Mouse (Mus musculus): ENCODE measurements around the gene Dkk2.

Dkk2 gene

GRCm38 (mm10) chr3:132122581-132122980, 37.5 kb downstream of the Dkk2 start:
- DNase-seq (ENCODE audit: low read depth, low spot score), result no peak

GRCm38 (mm10) chr3:132125227-132125740, 40.2 kb downstream of the Dkk2 start:
- DNase-seq (ENCODE audit: low read depth, low spot score), result no peak

- no peak for DNase-seq (ENCODE audit: low read depth, low spot score)
Observed at GRCm38 (mm10) chr3:132129730-132130274, 44.7 kb downstream of the Dkk2 start.

GRCm38 (mm10) chr3:132130781-132131180, 45.7 kb downstream of the Dkk2 start:
- no peak for DNase-seq (ENCODE audit: low read depth, low spot score)

- DNase-seq (ENCODE audit: low read depth, low spot score), result no peak
Observed at GRCm38 (mm10) chr3:132131939-132132338, 46.8 kb downstream of the Dkk2 start.

- no peak for DNase-seq (ENCODE audit: low read depth, low spot score)
Observed at GRCm38 (mm10) chr3:132134502-132134901, 49.4 kb downstream of the Dkk2 start.

GRCm38 (mm10) chr3:132137802-132138378, 52.8 kb downstream of the Dkk2 start:
- no peak for DNase-seq (ENCODE audit: low read depth, low spot score)

GRCm38 (mm10) chr3:132141031-132141430, 55.9 kb downstream of the Dkk2 start:
- DNase-seq (ENCODE audit: low read depth, low spot score), result no peak

- no peak for DNase-seq (ENCODE audit: low read depth, low spot score)
Observed at GRCm38 (mm10) chr3:132149446-132150025, 64.4 kb downstream of the Dkk2 start.

- peak; percentile 9 for DNase-seq (ENCODE audit: low read depth, low spot score)
Observed at GRCm38 (mm10) chr3:132158817-132159216, 73.7 kb downstream of the Dkk2 start.

GRCm38 (mm10) chr3:132168911-132169310, 83.8 kb downstream of the Dkk2 start:
- DNase-seq (ENCODE audit: low read depth, low spot score), result no peak

- no peak for DNase-seq (ENCODE audit: low read depth, low spot score)
Observed at GRCm38 (mm10) chr3:132186888-132187552, 101.9 kb downstream of the Dkk2 start.

- DNase-seq (ENCODE audit: low read depth, low spot score), result no peak
Observed at GRCm38 (mm10) chr3:132201950-132202349, 116.9 kb downstream of the Dkk2 start.

GRCm38 (mm10) chr3:132202665-132203064, 117.6 kb downstream of the Dkk2 start:
- no peak for DNase-seq (ENCODE audit: low read depth, low spot score)

- DNase-seq (ENCODE audit: low read depth, low spot score), result peak; percentile 63
Observed at GRCm38 (mm10) chr3:132207469-132207868, 122.4 kb downstream of the Dkk2 start.

GRCm38 (mm10) chr3:132211260-132211659, 126.2 kb downstream of the Dkk2 start:
- no peak for DNase-seq (ENCODE audit: low read depth, low spot score)

- DNase-seq (ENCODE audit: low read depth, low spot score), result no peak
Observed at GRCm38 (mm10) chr3:132219977-132220487, 134.9 kb downstream of the Dkk2 start.

GRCm38 (mm10) chr3:132227622-132228021, 142.5 kb downstream of the Dkk2 start:
- DNase-seq (ENCODE audit: low read depth, low spot score), result no peak

Data from brain, adult 2 months (tissue).